Mouse (Mus musculus): ENCODE data around the gene Rtn1. TPM values are rescaled to one million over a fixed set of nuclear protein-coding genes. Genes with fewer than 3 reads are reported as not detected.

Rtn1 gene
- polyA plus RNA-seq, 1 experiment from 2014 or later, result 2,137 TPM

GRCm38 (mm10) chr12:72232176-72232575, 176.7 kb downstream of the Rtn1 start:
- peaks cover 70% of the 10 kb centered on the region for H3K4me1 ChIP-seq (replicated peaks)
- H3K9me3 ChIP-seq, result no peaks in the 10 kb centered on the region
- H3K9ac ChIP-seq, result 0 out of 2 replicates have a peak overlapping the region, but pooled peaks have one; percentile 89
- no peak for ATAC-seq (ENCODE audit: low read depth)
- no peaks in the 10 kb centered on the region for H3K27me3 ChIP-seq
- no peak overlapping the region for H3K27ac ChIP-seq (replicated peaks)
- peak overlapping the region; percentile 88 for H3K4me2 ChIP-seq
- peaks cover 8% of the 10 kb centered on the region; the same call in 1 of the 2 replicates for H3K36me3 ChIP-seq
- peak overlapping the region; percentile 74 for H3K4me3 ChIP-seq
- 58% methylated on average over 3 of the region's 3 CpGs for WGBS

GRCm38 (mm10) chr12:72229451-72230196, 179.2 kb downstream of the Rtn1 start:
- no peak overlapping the region for H3K9ac ChIP-seq
- 0 out of 2 replicates have a peak overlapping the region, but pooled peaks have one; percentile 0 for H3K4me3 ChIP-seq
- ATAC-seq (ENCODE audit: low read depth), result no peak
- no peak overlapping the region for H3K27ac ChIP-seq (replicated peaks)
- no peaks in the 10 kb centered on the region for H3K27me3 ChIP-seq
- H3K36me3 ChIP-seq, result peaks cover 16% of the 10 kb centered on the region
- H3K4me2 ChIP-seq, result 0 out of 2 replicates have a peak overlapping the region, but pooled peaks have one; percentile 6
- no peaks in the 10 kb centered on the region for H3K9me3 ChIP-seq
- WGBS, result 68% methylated on average over 8 of the region's 8 CpGs
- peaks cover 73% of the 10 kb centered on the region for H3K4me1 ChIP-seq (replicated peaks)

- Histone ChIP-seq H3K36me3 (peaks cover 28% of the 10 kb centered on the region), H3K4me1 (replicated peaks) (peaks cover 54% of the 10 kb centered on the region), H3K9ac (no peak overlapping the region), H3K27ac (replicated peaks) (no peak overlapping the region), H3K27me3 (no peaks in the 10 kb centered on the region), H3K9me3 (no peaks in the 10 kb centered on the region), H3K4me2 (no peak overlapping the region), H3K4me3 (no peak overlapping the region)
- ATAC-seq (ENCODE audit: low read depth), result no peak
- WGBS, result 92% methylated on average over 6 of the region's 6 CpGs
These were observed 181.1 kb downstream of the Rtn1 start for GRCm38 (mm10) chr12:72227731-72228130.

GRCm38 (mm10) chr12:72225371-72225770, 183.5 kb downstream of the Rtn1 start:
- peaks cover 36% of the 10 kb centered on the region for H3K4me1 ChIP-seq (replicated peaks)
- WGBS, result 91% methylated on average over 3 of the region's 3 CpGs
- no peak overlapping the region for H3K9ac ChIP-seq
- no peaks in the 10 kb centered on the region for H3K9me3 ChIP-seq
- H3K27ac ChIP-seq (replicated peaks), result no peak overlapping the region
- H3K36me3 ChIP-seq, result peaks cover 49% of the 10 kb centered on the region
- H3K27me3 ChIP-seq, result no peaks in the 10 kb centered on the region
- H3K4me3 ChIP-seq, result no peak overlapping the region
- H3K4me2 ChIP-seq, result no peak overlapping the region
- ATAC-seq (ENCODE audit: low read depth), result no peak

GRCm38 (mm10) chr12:72223557-72224102, 185.2 kb downstream of the Rtn1 start:
- peaks cover 67% of the 10 kb centered on the region for H3K36me3 ChIP-seq

GRCm38 (mm10) chr12:72213554-72213953, 195.3 kb downstream of the Rtn1 start:
- Histone ChIP-seq H3K4me3 (no peak overlapping the region), H3K27ac (replicated peaks) (no peak overlapping the region), H3K9ac (no peak overlapping the region), H3K27me3 (no peaks in the 10 kb centered on the region), H3K4me1 (replicated peaks) (no peaks in the 10 kb centered on the region), H3K4me2 (no peak overlapping the region), H3K9me3 (no peaks in the 10 kb centered on the region), H3K36me3 (peaks cover 93% of the 10 kb centered on the region)
- no peak for ATAC-seq (ENCODE audit: low read depth)
- 61% methylated on average over 5 of the region's 5 CpGs for WGBS

More at GRCm38 (mm10) chr12:72223557-72224102, 185.2 kb downstream of the Rtn1 start:
- no peak overlapping the region for H3K9ac ChIP-seq
- ATAC-seq (ENCODE audit: low read depth), result no peak
- H3K4me3 ChIP-seq, result no peak overlapping the region
- H3K27me3 ChIP-seq, result no peaks in the 10 kb centered on the region
- WGBS, result 94% methylated on average over 16 of the region's 16 CpGs
- H3K27ac ChIP-seq (replicated peaks), result no peak overlapping the region
- peaks cover 20% of the 10 kb centered on the region for H3K4me1 ChIP-seq (replicated peaks)
- no peaks in the 10 kb centered on the region for H3K9me3 ChIP-seq
- H3K4me2 ChIP-seq, result no peak overlapping the region

GRCm38 (mm10) chr12:72200828-72201227, 208.0 kb downstream of the Rtn1 start:
- no peak for ATAC-seq (ENCODE audit: low read depth)

GRCm38 (mm10) chr12:72197925-72198486, 210.8 kb downstream of the Rtn1 start:
- Histone ChIP-seq H3K27me3 (no peaks in the 10 kb centered on the region), H3K27ac (replicated peaks) (0 out of 2 replicates have a peak overlapping the region, but pooled peaks have one; percentile 11), H3K4me1 (replicated peaks) (peaks cover 11% of the 10 kb centered on the region; the same call in 1 of the 2 replicates), H3K9ac (no peak overlapping the region), H3K4me3 (no peak overlapping the region), H3K4me2 (peak overlapping the region; percentile 28), H3K36me3 (0 out of 2 replicates have a peak, but pooled peaks cover 7% of the 10 kb centered on the region), H3K9me3 (no peaks in the 10 kb centered on the region)
- ATAC-seq (ENCODE audit: low read depth), result peak; percentile 56
- 49% methylated on average over 18 of the region's 18 CpGs for WGBS

More at GRCm38 (mm10) chr12:72200828-72201227, 208.0 kb downstream of the Rtn1 start:
- 93% methylated on average over 3 of the region's 3 CpGs for WGBS
- Histone ChIP-seq H3K4me3 (no peak overlapping the region), H3K4me2 (no peak overlapping the region), H3K9me3 (no peaks in the 10 kb centered on the region), H3K27ac (replicated peaks) (no peak overlapping the region), H3K27me3 (no peaks in the 10 kb centered on the region), H3K36me3 (0 out of 2 replicates have a peak, but pooled peaks cover 7% of the 10 kb centered on the region), H3K9ac (no peak overlapping the region), H3K4me1 (replicated peaks) (peaks cover 11% of the 10 kb centered on the region; the same call in 1 of the 2 replicates)

GRCm38 (mm10) chr12:72197434-72197833, 211.4 kb downstream of the Rtn1 start:
- no peak overlapping the region for H3K4me3 ChIP-seq
- 75% methylated on average over 7 of the region's 7 CpGs for WGBS
- ATAC-seq (ENCODE audit: low read depth), result no peak

GRCm38 (mm10) chr12:72184929-72185328, 223.9 kb downstream of the Rtn1 start, which contains the start of gene Ccdc175:
Gene Ccdc175 (minus strand): TSS chr12:72185029.
- 78% methylated on average over 12 of the region's 12 CpGs for WGBS
- H3K27me3 ChIP-seq, result no peaks in the 10 kb centered on the region
- no peak within 1 kb of the TSS for H3K4me3 ChIP-seq
- no peak for ATAC-seq (ENCODE audit: low read depth)
- no peaks in the 10 kb centered on the region for H3K9me3 ChIP-seq
- H3K36me3 ChIP-seq, result no peaks in the 10 kb centered on the region
- no peak within 1 kb of the TSS for H3K9ac ChIP-seq
- no peaks in the 10 kb centered on the region for H3K4me1 ChIP-seq (replicated peaks)
- H3K4me2 ChIP-seq, result no peak within 1 kb of the TSS
- no peak within 1 kb of the TSS for H3K27ac ChIP-seq (replicated peaks)

More at GRCm38 (mm10) chr12:72197434-72197833, 211.4 kb downstream of the Rtn1 start:
- Histone ChIP-seq H3K9ac (no peak overlapping the region), H3K36me3 (0 out of 2 replicates have a peak, but pooled peaks cover 3% of the 10 kb centered on the region), H3K4me2 (no peak overlapping the region), H3K27ac (replicated peaks) (no peak overlapping the region), H3K4me1 (replicated peaks) (peaks cover 11% of the 10 kb centered on the region; the same call in 1 of the 2 replicates), H3K27me3 (no peaks in the 10 kb centered on the region), H3K9me3 (no peaks in the 10 kb centered on the region)

- Histone ChIP-seq H3K4me3 (no peak overlapping the region), H3K27me3 (no peaks in the 10 kb centered on the region), H3K4me2 (no peak overlapping the region), H3K27ac (replicated peaks) (no peak overlapping the region), H3K36me3 (no peaks in the 10 kb centered on the region), H3K9me3 (no peaks in the 10 kb centered on the region), H3K9ac (no peak overlapping the region), H3K4me1 (replicated peaks) (no peaks in the 10 kb centered on the region)
- no peak for ATAC-seq (ENCODE audit: low read depth)
- WGBS, result 73% methylated on average over 4 of the region's 4 CpGs
These were observed 229.3 kb downstream of the Rtn1 start for GRCm38 (mm10) chr12:72179561-72179960.

GRCm38 (mm10) chr12:72178322-72178721, 230.5 kb downstream of the Rtn1 start:
- no peak overlapping the region for H3K9ac ChIP-seq
- no peak for ATAC-seq (ENCODE audit: low read depth)
- no peaks in the 10 kb centered on the region for H3K36me3 ChIP-seq
- no peak overlapping the region for H3K4me2 ChIP-seq
- H3K9me3 ChIP-seq, result no peaks in the 10 kb centered on the region
- H3K27ac ChIP-seq (replicated peaks), result no peak overlapping the region
- no peaks in the 10 kb centered on the region for H3K27me3 ChIP-seq
- H3K4me3 ChIP-seq, result no peak overlapping the region
- H3K4me1 ChIP-seq (replicated peaks), result no peaks in the 10 kb centered on the region
- 92% methylated on average over 3 of the region's 3 CpGs for WGBS
